8 mouse cellular contexts compared by ENCODE assay signal in the genomic region with DNA sequence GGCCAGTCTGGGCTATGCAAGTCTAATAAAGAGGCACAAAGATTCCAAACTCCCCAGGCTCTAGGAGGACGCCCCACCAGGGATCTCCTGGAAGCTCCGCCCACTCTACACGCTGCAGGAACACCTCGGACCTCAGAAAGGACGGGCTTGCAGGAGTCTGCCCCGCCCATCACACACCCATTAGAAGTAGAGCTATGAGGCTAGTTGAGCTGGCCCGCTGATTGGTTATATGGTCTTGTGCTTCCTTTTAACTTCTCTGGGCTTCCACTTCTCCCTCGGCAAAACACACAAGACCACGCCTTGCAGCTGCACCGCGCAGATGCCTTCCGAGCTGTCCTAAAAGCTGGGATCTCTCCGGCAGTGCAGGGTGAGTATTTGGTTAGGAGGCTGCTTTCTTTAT. TPM values are rescaled to one million over a fixed set of nuclear protein-coding genes. Genes with fewer than 3 reads are reported as not detected.
A peak's percentile ranks its signal among the peaks of the same experiment; 100 is the strongest.
DNase-seq lines count a peak whose midpoint lies in the region; TF ChIP-seq lines count a peak whose summit lies in the region.

No protein-coding gene starts in this region.

- H3K9me3 ChIP-seq in ES-Bruce4 (replicated peaks; ENCODE audit: control insufficient read depth, insufficient read depth, low read length, poor library complexity, severe bottlenecking), result no peaks in the 10 kb centered on the region
- H3K9me3 ChIP-seq in forebrain, embryonic 10.5 days, result no peaks in the 10 kb centered on the region

- peak; percentile 97 for DNase-seq in ZHBTc4 (ENCODE audit: low read depth, low spot score)
- peak; percentile 45 for DNase-seq in forebrain, embryonic 10.5 days (ENCODE audit: extremely low spot score, low spot score)
- DNase-seq in heart, postnatal 14 days, result peak; percentile 51 to 52
- DNase-seq in kidney, postnatal 25 days, result peak; percentile 74 to 86
- DNase-seq in splenic B cell, adult 2 months (ENCODE audit: low read depth, low spot score), result peak; percentile 74
- DNase-seq in cerebellum, adult 11 months, result no peak

- H3K4me1 ChIP-seq in ES-Bruce4 (ENCODE audit: control insufficient read depth, insufficient read depth, low read length), result peaks cover 16% of the 10 kb centered on the region
- peaks cover 77% of the 10 kb centered on the region for H3K4me1 ChIP-seq in forebrain, embryonic 10.5 days

- H3K27ac ChIP-seq in ES-Bruce4 (ENCODE audit: insufficient read depth, low read length) (peak overlapping the region; percentile 51), macrophage (peak overlapping the region; percentile 9; the same call in 1 of the 2 replicates)
- no peak overlapping the region for H3K27ac ChIP-seq in forebrain, embryonic 10.5 days

- 0 out of 2 replicates have a peak, but pooled peaks have one; percentile 34 for TF ChIP-seq EP300 in ES-Bruce4 (IDR thresholded peaks at IDR 0.05; ENCODE audit: insufficient read depth, low read depth, low read length)

- intact Hi-C loops in heart, postnatal 14 days (cut with DNase I), result no loop called here

- H3K27me3 ChIP-seq in ES-Bruce4 (ENCODE audit: control insufficient read depth, insufficient read depth, low read length, poor library complexity, severe bottlenecking), result no peaks in the 10 kb centered on the region
- peaks cover 73% of the 10 kb centered on the region for H3K27me3 ChIP-seq in forebrain, embryonic 10.5 days (ENCODE audit: poor library complexity, severe bottlenecking)
- H3K27me3 ChIP-seq in splenic B cell, adult 2 months (ENCODE audit: control insufficient read depth, insufficient read depth, low read length, poor library complexity, severe bottlenecking), result no peaks in the 10 kb centered on the region

- TF ChIP-seq CTCF in ES-Bruce4 (IDR thresholded peaks at IDR 0.05; ENCODE audit: low read depth, low read length), result no peak

- TF ChIP-seq POLR2A in ES-Bruce4 (IDR thresholded peaks at IDR 0.05; ENCODE audit: insufficient read depth, low read length), result no peak

- no peaks in the 10 kb centered on the region for H3K79me2 ChIP-seq in macrophage (ENCODE audit: inconsistent target)

- H3K4me3 ChIP-seq in ES-Bruce4 (ENCODE audit: low read depth, low read length), result peak overlapping the region; percentile 66
- H3K4me3 ChIP-seq in forebrain, embryonic 10.5 days, result peak overlapping the region; percentile 33
- peak overlapping the region; percentile 12 for H3K4me3 ChIP-seq in macrophage (ENCODE audit: inconsistent target)

- H3K9ac ChIP-seq in ES-Bruce4 (ENCODE audit: low read depth, poor library complexity, severe bottlenecking), result peak overlapping the region; percentile 7; the same call in 1 of the 2 replicates

- H3K36me3 ChIP-seq in ES-Bruce4 (ENCODE audit: control insufficient read depth, insufficient read depth, low read length, poor library complexity, severe bottlenecking), result no peaks in the 10 kb centered on the region
- H3K36me3 ChIP-seq in forebrain, embryonic 10.5 days (replicated peaks), result no peaks in the 10 kb centered on the region
- H3K36me3 ChIP-seq in macrophage (ENCODE audit: inconsistent target), result no peaks in the 10 kb centered on the region
- no peaks in the 10 kb centered on the region for H3K36me3 ChIP-seq in splenic B cell, adult 2 months (ENCODE audit: control insufficient read depth, insufficient read depth, low read length, poor library complexity, severe bottlenecking)

- 17% methylated on average over 13 of the region's 13 CpGs for WGBS in forebrain, embryonic 10.5 days
- under 1% methylated on average over 12 of the region's 13 CpGs for WGBS in macrophage (ENCODE audit: missing documents)

RNA-seq across cellular contexts. Expression of a gene that starts 43.0 kb away (rescaled TPM):
- polyA plus RNA-seq in ES-Bruce4 (2011; ENCODE audit: insufficient read depth, insufficient read length, low read depth, missing spikeins), result 28.6 and 28.7 TPM in 2 replicates
- polyA plus RNA-seq in forebrain, embryonic 10.5 days (2016; fragmentation: Nextera tagmentation; extraction: Ambion mirVana), result 11.3 and 12.0 TPM in 2 replicates
- 10 to 100 TPM; 36.2 to 36.5 TPM for total RNA-seq in heart, postnatal 14 days (2021)
- total RNA-seq in macrophage (2018; cell fraction: chromatin; rRNA removed), result 10 to 100 TPM; 14.0 to 82.8 (median 62.1) TPM
- 10 to 100 TPM in 25 of 26 experiments, 1 to 10 TPM in 1; 8.7 to 22.0 (median 16.4) TPM for total RNA-seq in macrophage (2018; cell fraction: cytosol; rRNA removed)
- total RNA-seq in macrophage (2018; cell fraction: nucleus; rRNA removed), result 10 to 100 TPM; 13.9 to 61.0 (median 44.8) TPM
- polyA plus RNA-seq in macrophage (2018), result 9.0 to 13.1 TPM (median 11.4 TPM) in 3 replicates

Comparison
In these comparisons a context has a peak if more than half of its experiments do, and no peak if none do; other contexts are left out.
1. H3K4me3 ChIP-seq: peak in every context shown above with its lines; median percentile 66 in ES-Bruce4; 33 in forebrain, embryonic 10.5 days; 12 in macrophage.